Mouse (Mus musculus) urinary bladder, postnatal 14 days (tissue): ENCODE measurements around the gene Aox4.

Experiments used
- DNase-seq: peaks from one replicate; pipeline ENCODE4 v3.0.0; 2021; ENCODE audit warnings: low spot score

The Aox4 gene

GRCm38 (mm10) chr1:58210203-58210602 lies at the start of gene Aox4:
Gene Aox4 (plus strand): TSS chr1:58210397.
- DNase-seq = peak; percentile 70

GRCm38 (mm10) chr1:58169893-58170292 lies 40.3 kb upstream of the Aox4 start:
- DNase-seq = no peak

- no peak for DNase-seq
Measured at GRCm38 (mm10) chr1:58188514-58189175, 21.6 kb upstream of the Aox4 start.

- DNase-seq = no peak
Measured at GRCm38 (mm10) chr1:58194317-58194716, 15.9 kb upstream of the Aox4 start.

GRCm38 (mm10) chr1:58194988-58195387 lies 15.2 kb upstream of the Aox4 start:
- no peak for DNase-seq

- DNase-seq = no peak
Measured at GRCm38 (mm10) chr1:58195541-58195940, 14.7 kb upstream of the Aox4 start.

- no peak for DNase-seq
Measured at GRCm38 (mm10) chr1:58197023-58197422, 13.2 kb upstream of the Aox4 start.

- DNase-seq = no peak
Measured at GRCm38 (mm10) chr1:58198386-58198785, 11.8 kb upstream of the Aox4 start.

GRCm38 (mm10) chr1:58212805-58213204 lies 2.6 kb downstream of the Aox4 start:
- no peak for DNase-seq

- DNase-seq = no peak
Measured at GRCm38 (mm10) chr1:58213838-58214237, 3.6 kb downstream of the Aox4 start.

- no peak for DNase-seq
Measured at GRCm38 (mm10) chr1:58215353-58215752, 5.2 kb downstream of the Aox4 start.

- no peak for DNase-seq
Measured at GRCm38 (mm10) chr1:58215956-58216532, 5.8 kb downstream of the Aox4 start.

- DNase-seq = no peak
Measured at GRCm38 (mm10) chr1:58221070-58221469, 10.9 kb downstream of the Aox4 start.

- DNase-seq = no peak
Measured at GRCm38 (mm10) chr1:58221879-58222278, 11.7 kb downstream of the Aox4 start.

GRCm38 (mm10) chr1:58228086-58228485 lies 17.9 kb downstream of the Aox4 start:
- no peak for DNase-seq

GRCm38 (mm10) chr1:58228916-58229315 lies 18.7 kb downstream of the Aox4 start:
- no peak for DNase-seq

- DNase-seq = no peak
Measured at GRCm38 (mm10) chr1:58229774-58230173, 19.6 kb downstream of the Aox4 start.

GRCm38 (mm10) chr1:58230542-58230941 lies 20.3 kb downstream of the Aox4 start:
- DNase-seq = no peak

GRCm38 (mm10) chr1:58235405-58235804 lies 25.2 kb downstream of the Aox4 start:
- no peak for DNase-seq

GRCm38 (mm10) chr1:58237527-58238299 lies 27.5 kb downstream of the Aox4 start:
- no peak for DNase-seq

- no peak for DNase-seq
Measured at GRCm38 (mm10) chr1:58238440-58238839, 28.2 kb downstream of the Aox4 start.

GRCm38 (mm10) chr1:58238961-58239360 lies 28.8 kb downstream of the Aox4 start:
- no peak for DNase-seq

GRCm38 (mm10) chr1:58240347-58240746 lies 30.1 kb downstream of the Aox4 start:
- no peak for DNase-seq
